Mouse (Mus musculus) embryonic fibroblast, embryonic 13.5 days (primary cell): ENCODE measurements at regions not wholly inside any gene's neighbourhood (a gene's known extent, or its start where the extent isn't known, plus 50 kb on each side); places are given as distances from the start of the nearest gene placed in this dataset.

Source experiments
- CTCF ChIP-seq: IDR thresholded peaks from 2 replicates; pipeline ENCODE4 v1.5.1; 2011; ENCODE audit warnings: mild to moderate bottlenecking, control low read depth, low read length, moderate library complexity, borderline replicate concordance; ENCODE audit not compliant: insufficient read depth
- POLR2A ChIP-seq: IDR thresholded peaks from 2 replicates; pipeline ENCODE4 v1.6.1; 2011; ENCODE audit warnings: low read depth, mild to moderate bottlenecking, control low read depth, low read length, moderate library complexity

- TF ChIP-seq POLR2A, result no peak
- TF ChIP-seq CTCF, result no peak
Measured at GRCm38 (mm10) chr9:88269216-88269615, 57.8 kb upstream of the Nt5e start.
